Mouse (Mus musculus) heart, adult 18-20 months (tissue): ENCODE results near the gene Tdrd7. TPM values are rescaled to one million over a fixed set of nuclear protein-coding genes. Genes with fewer than 3 reads are reported as not detected.

ENCODE experiments used
- DNase-seq, 2 experiments: peaks; one replicate each; pipeline ENCODE4 v3.0.0; 2021 to 2022; ENCODE audit warnings: mixed read lengths in 1 of 2
- long read RNA-seq, 2 experiments: library from polyadenylated mRNA; stranded (forward); transcript quantifications; one replicate each; pipeline ENCODE4 v2.0.0; 2021
- total RNA-seq, 2 experiments: library from RNA; stranded (reverse); gene quantifications; 2 replicates each; pipeline ENCODE4 v1.2.3; 2021

Gene Tdrd7
- total RNA-seq: 10 to 100 TPM; 11.0 to 12.3 TPM
- long read RNA-seq, experiment 1, partial matches to known transcripts: 0 of 9 reads
- long read RNA-seq, experiment 1, other reads (novel, unspliced or antisense): 5 of 9 reads
- long read RNA-seq, experiment 2, partial matches to known transcripts: 0 of 5 reads
- long read RNA-seq, experiment 2, other reads (novel, unspliced or antisense): 1 of 5 reads

DNA sequence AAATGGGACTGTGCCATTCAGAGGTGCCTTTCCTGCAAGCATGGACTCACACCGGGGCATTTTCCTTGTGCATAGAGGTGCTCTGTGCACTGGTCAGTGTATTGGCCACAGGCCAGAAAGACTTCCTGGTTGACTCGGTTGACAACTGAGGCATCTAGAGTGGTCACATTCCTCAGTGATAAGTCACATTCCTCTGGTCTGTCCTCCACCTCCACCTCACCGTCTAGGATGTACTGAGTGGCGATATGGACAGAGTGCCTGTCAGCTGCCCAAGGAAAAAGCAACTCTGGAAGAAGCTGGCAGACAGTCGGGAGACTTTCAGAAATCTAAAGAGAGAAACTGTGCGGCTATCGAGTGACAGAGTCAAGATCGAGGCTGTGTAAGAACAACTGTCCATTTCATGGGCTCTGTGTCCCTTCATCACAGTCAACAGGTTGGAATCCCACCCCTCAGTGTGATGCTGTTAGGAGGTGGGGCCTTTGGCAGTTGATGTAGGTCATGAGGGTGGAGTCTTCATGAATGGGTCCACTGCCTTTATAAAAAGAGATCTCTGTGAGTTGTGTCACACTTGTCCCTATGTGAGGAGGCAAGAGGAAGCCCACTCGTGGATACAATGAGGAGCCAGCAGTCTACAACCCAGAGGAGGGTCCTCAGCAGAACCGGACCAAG is at the start of gene Tdrd7:
Gene Tdrd7 (plus strand): TSS at position 564 of the 669 bp plus-strand sequence.
- peak; percentile 46 to 48 for DNase-seq

DNA sequence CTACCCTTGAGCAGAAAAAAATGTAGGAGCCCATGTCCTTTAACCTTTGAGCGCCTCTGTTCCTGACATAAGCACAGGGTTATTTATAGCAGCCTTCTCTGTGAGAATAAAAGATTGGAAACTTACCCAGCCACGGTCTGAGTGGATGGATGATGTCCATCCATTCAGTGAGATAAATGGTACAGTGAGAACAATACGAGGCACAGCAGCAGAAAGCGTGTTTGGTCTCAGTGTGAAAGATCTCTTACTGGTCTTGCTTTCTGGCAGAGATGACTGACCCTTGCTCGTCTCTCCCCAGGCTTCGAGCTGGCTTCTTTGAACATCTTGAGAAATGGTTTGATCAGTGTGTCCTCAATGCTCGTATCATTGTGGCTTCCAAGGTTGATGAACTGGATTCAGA is 48.0 kb upstream of the Tdrd7 start:
- DNase-seq: peak in 1 of 2 experiments; percentile 18

DNA sequence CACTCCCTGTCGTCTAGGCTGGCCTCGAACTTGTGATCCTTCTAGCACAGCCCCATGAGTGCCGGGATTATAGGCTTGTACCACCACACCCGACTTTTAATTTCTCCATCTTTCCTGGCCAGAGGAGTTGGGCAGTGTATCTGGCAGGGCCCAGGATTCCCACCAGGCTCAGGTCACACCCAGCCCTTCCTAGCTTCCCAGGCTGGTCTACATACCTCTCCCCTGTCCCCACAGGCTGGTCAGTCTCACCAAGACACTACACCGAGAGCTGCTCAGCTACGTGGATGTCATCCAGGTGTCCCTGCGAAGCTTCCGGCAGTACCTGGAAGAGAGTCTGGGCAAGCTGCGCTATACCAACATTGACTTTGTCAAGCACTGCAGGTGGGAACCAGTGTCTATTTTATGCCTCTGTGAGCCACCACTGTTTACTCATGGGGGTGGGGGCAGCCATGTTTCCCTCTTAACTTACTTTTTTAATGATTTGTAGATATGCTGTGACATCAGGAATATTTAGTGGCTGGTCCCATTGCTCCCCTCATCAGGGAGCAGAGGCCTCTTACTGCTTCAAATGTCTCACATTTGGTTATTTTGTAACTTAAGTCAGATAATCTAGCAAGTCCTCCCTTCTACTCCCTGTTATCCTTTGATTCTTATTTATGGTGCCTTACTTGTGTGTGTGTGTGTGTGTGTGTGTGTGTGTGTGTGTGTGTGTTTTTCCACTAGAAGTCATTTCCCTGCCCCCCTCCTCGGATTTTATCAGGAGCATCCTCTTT is 43.3 kb upstream of the Tdrd7 start:
- DNase-seq: no peak

DNA sequence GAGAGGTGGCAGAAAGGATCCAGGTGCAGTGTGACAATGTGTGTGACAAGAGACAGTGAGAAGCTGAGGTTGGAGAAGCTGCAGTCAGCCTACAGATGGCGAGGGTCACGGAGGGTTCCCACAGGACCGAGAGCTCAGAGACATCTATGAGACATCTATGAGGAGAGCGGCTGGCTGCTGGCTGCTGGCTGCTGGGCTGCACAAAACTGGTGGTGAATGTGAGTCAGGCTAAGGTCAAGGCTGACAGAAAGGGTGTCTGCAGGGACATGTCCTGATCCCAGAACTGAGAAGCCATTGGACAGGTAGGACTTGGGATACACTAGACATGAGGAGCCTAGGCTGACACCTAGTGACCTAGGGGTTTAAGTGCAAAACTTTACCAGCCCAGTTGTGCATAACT is 41.1 kb upstream of the Tdrd7 start:
- DNase-seq: no peak

DNA sequence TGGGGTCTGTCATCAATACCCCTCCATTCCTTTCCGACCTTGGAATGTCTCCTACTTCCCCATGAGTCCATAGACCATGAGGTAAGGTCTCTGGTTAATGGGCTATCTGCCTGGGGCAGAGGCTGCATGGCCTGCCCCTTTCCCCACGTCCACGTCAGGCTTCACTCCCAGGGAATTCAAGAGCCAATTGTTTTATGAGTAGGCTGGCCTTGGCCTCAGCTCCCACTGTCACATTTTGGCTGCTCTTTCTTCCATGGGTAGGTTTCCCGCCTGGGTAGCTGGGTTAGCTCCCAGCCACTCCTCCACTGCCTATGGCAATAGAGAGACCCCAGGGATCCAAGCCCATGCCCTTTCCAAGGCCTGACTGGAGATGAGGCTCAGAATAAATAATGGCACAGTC is 36.6 kb upstream of the Tdrd7 start:
- DNase-seq: no peak

DNA sequence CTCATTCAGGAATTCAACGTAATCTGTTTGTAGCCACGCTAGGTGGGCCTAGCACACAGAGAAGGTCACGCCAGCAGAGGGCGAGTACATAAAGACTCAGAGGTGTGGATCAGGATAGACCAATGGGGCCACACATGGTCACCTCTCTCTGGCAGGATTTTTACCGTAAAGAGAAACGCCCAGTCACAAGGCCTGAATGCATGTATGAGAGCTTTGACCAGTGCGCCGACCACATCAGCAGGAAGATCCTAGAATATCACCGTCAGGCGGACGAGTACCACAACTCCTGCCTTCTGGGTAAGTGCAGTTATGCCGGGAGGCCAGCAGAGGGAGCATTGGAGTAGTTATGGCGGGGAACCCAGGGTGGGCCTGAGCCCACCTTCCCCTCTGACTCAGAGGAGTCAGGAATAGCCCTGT is 23.5 kb upstream of the Tdrd7 start:
- peak; percentile 34 to 74 for DNase-seq

DNA sequence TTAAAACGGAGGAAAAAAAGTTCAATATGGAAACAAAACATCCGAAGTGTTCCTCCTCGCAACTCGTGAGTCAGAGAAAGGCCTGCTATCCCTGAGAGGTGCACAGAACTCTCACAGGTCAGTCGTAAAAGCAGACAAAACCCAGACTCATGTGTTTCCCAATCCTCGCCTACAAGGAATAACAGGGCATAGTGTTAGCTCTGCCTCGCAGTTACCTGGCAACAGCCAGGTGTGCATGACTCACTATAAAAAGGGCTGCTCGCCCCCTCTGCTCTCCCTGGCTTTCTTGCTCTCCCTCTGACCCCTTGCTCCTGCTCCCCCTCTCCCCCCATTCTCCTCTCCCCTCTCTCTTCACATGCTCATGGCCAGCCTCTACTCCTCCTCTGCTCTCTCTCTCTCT is 17.4 kb upstream of the Tdrd7 start:
- no peak for DNase-seq

DNA sequence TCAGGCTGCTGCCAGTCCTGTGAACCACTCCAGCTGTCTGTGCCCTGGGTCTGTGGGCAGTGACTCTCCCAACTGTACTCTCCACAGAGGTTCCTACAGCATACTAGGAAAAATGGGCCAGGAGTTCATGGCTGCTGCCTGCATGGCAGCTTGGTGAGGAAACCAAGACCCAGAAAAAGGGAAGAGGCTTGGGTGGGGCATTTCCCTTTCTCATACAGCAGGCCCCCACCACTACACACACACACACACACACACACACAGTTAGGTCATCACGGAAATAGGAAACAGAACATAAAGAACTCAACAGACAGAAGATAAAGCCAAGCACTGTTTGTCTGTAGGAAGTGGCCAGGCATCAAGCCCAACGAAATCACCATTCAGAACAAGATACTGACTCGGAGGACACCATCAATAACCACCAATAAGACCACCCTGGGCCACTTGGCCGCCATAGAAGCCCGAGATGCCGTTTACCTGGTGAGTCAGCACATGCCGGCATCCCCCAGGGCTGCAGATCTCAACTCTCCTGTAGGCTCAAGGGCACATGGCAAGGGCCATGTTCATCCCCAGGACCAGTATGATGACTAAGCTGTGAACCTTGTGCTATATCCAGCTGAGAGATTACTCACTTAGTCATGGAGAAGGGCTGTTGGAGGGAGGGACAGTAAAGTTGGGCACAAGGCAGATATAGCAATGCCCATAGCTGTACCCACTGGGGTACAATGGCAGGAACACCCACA is 15.9 kb upstream of the Tdrd7 start:
- peak in 1 of 2 experiments; percentile 52 for DNase-seq

DNA sequence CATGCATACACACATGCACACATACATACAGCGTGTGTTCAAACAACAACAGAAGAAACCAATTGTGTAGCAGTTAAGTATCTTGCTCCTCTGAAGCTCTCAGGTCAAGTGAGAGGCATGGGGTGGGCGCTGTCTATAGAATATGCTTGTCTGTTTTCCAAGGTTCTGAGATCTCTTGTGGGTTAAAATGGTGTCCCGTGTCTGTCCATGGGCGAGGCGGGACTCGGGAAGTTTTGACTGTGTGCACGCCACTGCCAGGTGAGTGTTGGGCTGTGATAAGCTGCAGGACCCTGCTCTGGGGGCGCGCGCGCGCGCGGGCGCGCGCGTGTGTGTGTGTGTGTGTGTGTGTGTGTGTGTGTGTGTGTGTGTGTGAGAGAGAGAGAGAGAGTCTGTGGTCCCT is 13.3 kb upstream of the Tdrd7 start:
- no peak for DNase-seq

DNA sequence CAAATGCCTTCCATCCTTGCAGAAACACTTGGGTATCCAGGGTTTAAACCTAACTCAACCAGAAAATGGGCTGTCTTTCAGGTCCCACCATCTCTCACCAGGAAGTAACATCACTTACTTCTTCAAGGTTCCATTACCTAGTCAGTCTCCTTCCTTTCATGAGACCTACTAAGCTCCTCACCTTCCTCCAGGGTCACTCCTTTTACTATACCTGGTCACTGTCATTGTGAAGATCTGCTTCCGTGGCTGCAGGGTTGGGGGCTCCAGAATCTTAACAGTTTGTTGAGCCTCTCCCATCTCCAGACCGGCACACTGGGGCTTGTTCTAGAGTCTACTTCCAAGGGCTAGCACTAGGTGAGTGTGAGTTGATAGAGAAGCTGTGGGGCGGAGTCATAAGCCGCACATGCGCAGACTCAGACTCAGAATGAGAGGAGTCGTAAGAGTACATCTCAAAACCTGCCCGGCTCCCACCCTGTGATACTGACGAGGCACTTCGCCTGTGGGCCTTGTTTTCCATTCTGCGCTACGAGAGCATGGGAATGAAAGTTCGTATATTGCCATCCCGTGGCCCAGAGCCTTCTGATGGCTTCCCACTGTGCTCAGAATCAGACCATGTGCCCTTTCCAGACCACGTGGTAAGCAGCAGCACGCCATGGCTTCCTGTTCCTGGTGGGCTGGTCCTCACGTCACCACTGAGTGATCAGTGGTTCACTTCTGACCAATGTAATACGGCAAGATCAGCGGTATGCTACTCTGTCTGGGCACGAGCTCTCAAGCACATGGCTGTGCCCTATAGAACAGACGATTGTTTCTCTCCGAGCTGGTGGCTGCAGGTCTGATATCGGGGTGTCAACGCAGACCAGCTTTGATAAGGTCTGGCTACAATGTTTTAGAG is 11.9 kb upstream of the Tdrd7 start:
- no peak for DNase-seq

DNA sequence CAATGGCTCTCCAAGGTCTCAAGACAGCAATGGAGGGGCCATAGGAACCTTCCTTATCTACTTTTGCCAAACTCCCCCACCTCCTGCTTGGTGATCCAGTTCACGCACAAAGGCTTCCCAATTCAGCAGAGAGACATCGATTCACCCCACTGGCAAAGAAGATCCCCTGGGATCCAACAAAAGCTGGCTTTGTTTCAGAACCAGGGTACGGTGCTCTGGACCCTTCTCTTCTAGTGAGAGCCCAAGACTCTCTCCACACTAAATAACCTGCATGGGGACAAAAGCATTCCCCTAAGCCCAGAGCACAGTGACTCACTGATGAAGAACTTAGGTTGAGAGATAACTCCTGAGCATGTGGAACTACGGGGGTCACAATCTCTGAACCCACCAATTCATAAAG is 9.9 kb upstream of the Tdrd7 start:
- DNase-seq: no peak

DNA sequence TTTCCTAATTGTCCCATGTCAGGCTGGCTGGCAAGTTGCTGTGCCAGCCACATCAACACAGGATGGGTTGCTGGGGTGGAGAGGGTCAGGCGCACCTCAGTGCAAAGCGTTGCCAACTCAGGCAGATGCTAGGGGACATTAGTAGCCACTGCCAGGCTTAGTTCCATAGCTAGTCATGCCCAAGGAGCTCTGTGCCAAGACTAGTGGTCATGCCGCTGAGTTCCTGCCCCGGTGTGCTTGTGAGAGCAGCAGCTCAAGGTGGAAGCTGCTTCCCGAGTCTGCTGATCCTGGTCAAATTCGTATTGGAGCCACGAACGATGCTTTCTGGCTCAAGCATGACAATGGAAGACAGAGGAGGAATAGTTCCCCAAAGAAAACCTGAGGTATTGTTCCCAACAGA is 9.0 kb upstream of the Tdrd7 start:
- no peak for DNase-seq

DNA sequence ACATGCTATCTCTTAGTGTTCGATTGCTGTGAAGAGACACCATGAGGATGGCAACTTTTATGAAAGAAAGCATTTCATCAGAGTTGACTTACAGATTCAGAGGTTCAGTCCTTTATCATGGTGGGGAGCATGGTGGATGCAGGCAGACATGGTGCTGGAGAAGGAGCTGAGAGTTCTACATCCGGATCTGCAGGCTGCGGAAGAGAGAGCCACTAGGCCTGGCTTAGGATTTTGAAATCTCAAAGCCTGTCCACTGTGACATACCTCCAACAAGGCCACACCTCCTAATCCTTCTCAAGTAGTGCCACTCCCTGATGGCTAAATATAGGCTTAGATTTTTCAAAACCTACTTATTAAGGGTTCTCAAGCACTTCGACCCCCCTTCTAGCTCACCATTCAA is 8.4 kb upstream of the Tdrd7 start:
- no peak for DNase-seq

DNA sequence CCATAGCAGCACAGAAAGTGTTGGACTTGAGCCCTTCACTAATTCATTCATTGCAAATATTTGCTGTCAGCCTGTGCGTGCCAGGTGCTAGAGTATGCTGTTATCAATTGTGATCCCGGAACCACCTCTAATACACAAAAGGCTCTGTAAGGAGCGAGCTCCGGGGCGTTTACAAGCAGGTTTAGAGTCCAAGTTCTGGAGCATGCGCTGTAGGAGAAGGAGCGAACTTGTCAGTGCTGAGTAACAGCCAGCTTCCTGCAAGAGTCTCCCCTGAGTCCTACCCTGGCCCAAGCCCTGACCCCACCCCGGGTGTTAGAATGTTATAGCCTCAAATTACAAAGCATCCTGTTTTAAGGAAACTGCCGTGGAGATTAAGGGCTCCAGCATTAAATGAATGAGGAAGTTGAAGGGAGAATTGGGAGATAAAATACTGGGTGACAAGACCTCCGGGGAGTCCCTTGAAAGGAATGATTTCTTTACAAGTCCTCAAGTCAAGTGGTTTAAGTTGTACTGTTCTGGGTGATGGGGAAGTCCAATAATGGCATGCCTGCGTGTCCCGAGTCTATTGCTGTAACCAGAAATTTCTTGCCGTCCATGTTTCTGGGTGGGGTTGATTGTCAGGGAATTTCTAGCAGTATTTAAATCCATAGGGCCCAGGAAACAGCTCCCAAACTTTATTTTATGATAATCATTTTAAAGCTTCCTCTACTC is 758 bp downstream of the Tdrd7 start:
- DNase-seq: peak; percentile 71 to 83

DNA sequence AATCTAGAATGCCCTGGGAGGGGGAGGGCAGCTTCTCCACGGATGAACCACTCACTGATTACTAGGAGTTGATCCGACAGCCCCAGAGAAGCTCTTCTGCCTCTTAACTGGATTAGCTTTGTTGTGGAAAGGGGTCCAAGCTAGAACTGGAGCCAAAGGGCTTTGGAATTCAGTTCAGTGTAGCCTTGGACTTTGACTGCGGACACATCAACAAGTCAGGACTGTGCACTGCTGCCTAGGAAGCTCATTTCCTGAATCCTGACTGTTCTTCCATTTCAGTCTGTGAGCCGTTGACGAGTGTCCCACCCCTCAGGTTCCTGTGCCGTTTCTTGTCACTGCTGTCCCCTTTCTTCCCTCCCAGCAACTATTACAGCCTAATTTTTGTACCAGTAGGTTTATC is 1.6 kb downstream of the Tdrd7 start:
- no peak for DNase-seq

DNA sequence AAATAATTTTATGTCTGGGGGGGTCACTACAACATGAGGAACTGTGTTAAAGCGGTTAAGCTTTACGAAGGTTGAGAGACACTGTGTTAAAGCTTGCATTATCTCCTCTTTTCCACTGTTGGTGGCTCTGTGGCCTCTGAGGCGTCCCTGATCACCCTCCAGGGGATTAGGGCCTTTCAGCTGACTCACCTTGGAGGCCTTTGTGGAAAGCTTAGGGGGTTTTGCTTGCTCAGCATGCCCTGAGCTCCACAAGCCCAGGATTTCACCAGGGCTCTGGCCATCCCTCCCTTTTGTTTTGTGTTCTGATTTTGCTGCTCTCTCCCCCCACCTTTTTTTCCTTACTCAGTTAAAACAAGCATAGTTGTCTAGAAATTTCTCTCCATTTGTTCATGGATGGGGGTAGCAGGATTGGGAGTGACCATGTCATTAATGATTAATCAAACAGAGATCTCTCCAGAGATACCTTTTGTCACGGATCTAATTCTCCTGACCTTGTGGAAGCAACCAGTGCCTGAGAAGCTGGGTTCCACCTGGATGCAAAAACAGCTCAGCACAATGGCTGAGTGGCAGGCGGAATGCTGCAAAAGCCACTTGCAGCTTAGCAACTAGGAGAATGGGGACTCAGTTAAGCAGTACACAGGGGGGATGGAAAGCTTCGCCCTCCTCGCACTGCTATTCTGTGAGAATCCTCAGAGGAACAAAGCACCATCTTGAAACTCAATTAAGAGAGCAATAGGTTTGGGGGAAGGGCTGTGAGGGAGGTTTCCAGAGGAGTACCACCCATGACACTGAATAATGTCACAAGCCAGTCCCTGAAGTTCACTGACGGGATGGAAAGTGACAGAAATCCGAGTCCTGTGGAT is 2.6 kb downstream of the Tdrd7 start:
- DNase-seq: peak in 1 of 2 experiments; percentile 56

DNA sequence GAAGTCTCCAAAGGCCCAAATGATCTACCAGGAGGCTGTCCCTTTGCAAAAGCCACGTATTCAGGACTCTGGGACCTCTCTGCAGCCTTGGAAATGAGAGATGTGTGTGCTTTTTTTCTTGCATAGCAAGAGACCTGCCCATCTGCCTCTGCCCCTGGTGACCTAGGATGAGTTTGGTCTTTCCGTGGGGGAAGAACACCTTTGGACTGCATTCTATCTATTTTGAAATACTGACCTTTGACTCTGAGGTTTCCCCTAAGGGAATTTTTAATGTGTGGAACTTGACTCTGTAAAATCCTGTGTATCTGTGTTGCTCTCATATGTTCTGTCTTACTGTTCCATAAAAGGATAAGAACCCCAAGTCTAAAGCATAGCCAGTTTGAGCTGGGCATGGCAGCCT is 3.9 kb downstream of the Tdrd7 start:
- DNase-seq: no peak

DNA sequence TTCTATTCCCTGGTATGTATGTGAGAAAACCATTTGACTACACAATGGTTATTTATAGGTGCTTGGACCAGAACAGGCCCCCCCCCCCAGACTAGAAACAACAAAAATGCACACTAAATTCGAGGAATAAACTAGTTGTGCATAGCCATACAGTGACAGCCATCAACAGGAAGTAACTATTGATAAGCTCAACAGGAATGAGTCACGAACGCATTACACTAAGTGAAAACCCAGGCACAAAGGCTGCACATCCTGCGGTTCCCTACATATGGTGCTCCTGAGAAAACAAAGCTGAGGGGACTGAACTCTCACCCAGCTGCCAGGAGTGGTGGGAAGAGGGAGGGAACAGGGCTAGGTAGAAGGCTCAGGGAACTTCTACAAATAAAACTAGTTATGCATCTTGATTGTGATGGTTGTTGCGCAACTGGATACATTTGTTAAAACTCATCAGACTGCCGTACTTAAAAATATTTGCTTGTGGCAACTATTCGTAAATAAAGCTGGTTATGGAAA is 5.0 kb downstream of the Tdrd7 start:
- no peak for DNase-seq

DNA sequence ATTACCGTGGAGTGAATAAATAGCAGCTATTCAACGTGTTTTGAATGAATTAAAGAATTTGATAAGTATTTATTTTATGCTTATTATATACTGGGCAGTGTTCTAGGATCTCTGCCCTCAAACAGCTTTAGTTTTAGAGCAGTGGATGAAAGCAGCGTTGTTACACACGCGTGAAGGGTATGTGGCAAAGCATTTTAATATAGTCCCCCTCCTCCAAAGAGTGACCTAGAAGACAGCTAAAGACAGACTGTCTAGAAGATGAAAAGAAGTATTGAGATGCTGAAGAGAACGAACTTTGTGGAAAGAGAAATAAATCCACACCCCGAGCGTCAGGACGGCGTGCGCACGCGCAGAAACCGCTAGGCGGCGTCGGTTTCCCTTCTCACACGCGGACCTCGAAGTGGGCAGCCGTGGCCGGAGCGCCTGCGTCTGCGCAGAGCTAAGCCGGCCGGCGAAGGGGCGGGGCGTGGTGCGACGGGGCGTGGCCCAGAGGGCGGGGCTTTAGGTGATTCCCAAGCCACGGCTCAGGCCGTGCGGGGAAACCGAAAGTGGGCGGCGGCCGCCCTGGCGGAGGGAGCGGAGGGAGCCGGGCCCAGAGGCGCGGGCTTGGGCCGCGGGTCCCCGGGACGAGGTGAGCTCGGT is 6.8 kb downstream of the Tdrd7 start:
- DNase-seq: peak; percentile 99 to 100
